Mouse (Mus musculus) stomach, embryonic 16.5 days (tissue): ENCODE measurements at regions not wholly inside any gene's neighbourhood (a gene's known extent, or its start where the extent isn't known, plus 50 kb on each side); places are given as distances from the start of the nearest gene placed in this dataset.
A peak's percentile ranks its signal among the peaks of the same experiment; 100 is the strongest.

Experiments used
- ATAC-seq: fragments of 200-750 bp; cut with Nextera tagmentation; 2 replicates; pipeline ENCODE4 v1.8.0; 2017; ENCODE audit warnings: moderate number of reproducible peaks, moderate TSS enrichment; ENCODE audit not compliant: insufficient read depth, low FRiP score
- H3K27ac ChIP-seq: fragments of 300-500 bp; sonication (generic); 2 replicates; pipeline ENCODE4 v1.5.1; 2014; ENCODE audit warnings: low read length
- H3K27me3 ChIP-seq: fragments of 300-500 bp; sonication (generic); 2 replicates; pipeline ENCODE4 v1.6.1; 2014; ENCODE audit warnings: low read length, control low read depth, mixed read lengths; ENCODE audit not compliant: control insufficient read depth, insufficient read depth
- H3K36me3 ChIP-seq: fragments of 300-500 bp; sonication (generic); 2 replicates; pipeline ENCODE4 v1.6.1; 2014; ENCODE audit warnings: low read length; ENCODE audit not compliant: control insufficient read depth, insufficient read depth
- H3K4me1 ChIP-seq: fragments of 300-500 bp; sonication (generic); 2 replicates; pipeline ENCODE4 v1.6.1; 2014; ENCODE audit warnings: low read length, control low read depth, mixed read lengths; ENCODE audit not compliant: control insufficient read depth, insufficient read depth
- H3K4me2 ChIP-seq: fragments of 300-500 bp; sonication (generic); 2 replicates; pipeline ENCODE4 v1.6.1; 2014; ENCODE audit warnings: low read depth, low read length, mixed read lengths
- H3K4me3 ChIP-seq: fragments of 300-500 bp; sonication (generic); replicated peaks from 2 replicates; pipeline ENCODE4 v1.5.1; 2014; ENCODE audit warnings: mild to moderate bottlenecking, low read length
- H3K9ac ChIP-seq: fragments of 300-500 bp; sonication (generic); 2 replicates; pipeline ENCODE4 v1.6.1; 2014; ENCODE audit warnings: low read length
- H3K9me3 ChIP-seq: fragments of 300-500 bp; sonication (generic); replicated peaks from 2 replicates; pipeline ENCODE4 v1.6.1; 2016; ENCODE audit warnings: low read length, control low read depth; ENCODE audit not compliant: control insufficient read depth
- WGBS: fragments of 180-500 bp; shearing (Covaris S2); extraction: QIAGEN DNeasy Blood & Tissue Kit; methylation state at CpG from one replicate; pipeline ENCODE4 v1.1.7; 2014; 5-methylcytosine and 5-hydroxymethylcytosine counted together

DNA sequence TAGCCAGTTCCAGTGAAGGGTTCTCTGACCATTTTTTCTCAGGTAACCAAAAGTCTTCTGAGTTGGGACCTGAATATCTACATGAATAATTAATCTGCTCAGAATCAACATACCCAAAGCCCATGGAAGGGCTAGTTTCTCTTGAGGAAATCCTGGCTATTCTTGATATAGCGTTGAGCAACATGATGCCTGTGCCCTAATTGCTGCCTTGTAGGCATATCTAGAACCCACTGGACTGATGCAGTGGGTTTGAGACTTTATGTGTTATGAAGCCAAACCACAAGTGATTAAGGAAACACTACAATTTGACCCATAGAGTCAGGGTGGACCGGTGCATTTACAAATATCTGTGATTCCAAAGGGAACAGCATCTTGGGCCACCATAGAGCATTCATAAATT, 114.3 kb upstream of the Spred1 start:
- no peak for ATAC-seq
- H3K9ac ChIP-seq = no peak overlapping the region
- no peaks in the 10 kb centered on the region for H3K27me3 ChIP-seq
- no peak overlapping the region for H3K27ac ChIP-seq
- H3K4me2 ChIP-seq = no peak overlapping the region
- H3K36me3 ChIP-seq = no peaks in the 10 kb centered on the region
- 92% methylated on average over 2 of the region's 2 CpGs for WGBS
- no peak overlapping the region for H3K4me3 ChIP-seq
- no peaks in the 10 kb centered on the region for H3K9me3 ChIP-seq
- no peaks in the 10 kb centered on the region for H3K4me1 ChIP-seq

DNA sequence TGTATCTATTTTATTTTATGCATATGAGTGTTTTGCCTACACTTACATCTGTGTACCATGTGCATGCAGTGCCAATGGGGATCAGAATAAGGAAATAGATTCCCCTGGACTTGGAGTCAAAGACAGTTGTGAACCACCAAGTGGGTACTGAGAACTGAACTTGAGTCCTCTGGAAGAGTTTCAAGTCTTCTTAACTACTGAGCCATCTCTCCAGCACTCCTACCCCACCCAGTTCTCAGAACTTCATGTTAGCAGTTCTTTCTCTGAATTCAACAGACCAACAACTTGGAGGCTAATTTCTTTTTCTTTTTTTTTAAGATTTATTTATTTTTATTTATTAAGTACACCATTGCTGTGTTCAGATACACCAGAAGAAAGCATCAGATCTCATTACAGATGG, 112.3 kb upstream of the Spred1 start:
- Histone ChIP-seq H3K4me1 (no peaks in the 10 kb centered on the region), H3K27ac (no peak overlapping the region), H3K27me3 (no peaks in the 10 kb centered on the region), H3K4me3 (no peak overlapping the region), H3K9me3 (no peaks in the 10 kb centered on the region), H3K36me3 (no peaks in the 10 kb centered on the region), H3K4me2 (no peak overlapping the region), H3K9ac (no peak overlapping the region)
- ATAC-seq = no peak

DNA sequence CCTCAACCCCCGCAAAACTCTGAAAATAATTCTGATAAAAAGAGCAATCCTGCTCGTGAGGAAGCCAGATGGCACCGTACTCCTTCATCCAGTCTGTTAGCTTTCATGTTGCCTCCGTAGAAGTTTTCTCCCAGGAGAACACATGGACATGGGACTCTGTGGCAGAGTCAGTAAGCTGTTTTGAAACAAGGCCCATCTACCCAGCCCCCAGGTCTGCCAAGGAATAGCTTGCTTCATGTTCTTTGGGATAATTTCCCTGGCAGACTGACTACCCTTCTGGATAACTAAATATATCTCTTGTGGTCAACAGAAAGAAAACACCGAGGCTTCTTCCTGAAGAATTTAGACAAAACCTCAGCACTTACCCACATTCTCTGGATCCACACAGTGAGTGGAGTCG, 111.2 kb upstream of the Spred1 start:
- Histone ChIP-seq H3K4me2 (no peak overlapping the region), H3K4me1 (no peaks in the 10 kb centered on the region), H3K27me3 (no peaks in the 10 kb centered on the region), H3K9me3 (no peaks in the 10 kb centered on the region), H3K9ac (no peak overlapping the region), H3K4me3 (no peak overlapping the region), H3K27ac (no peak overlapping the region), H3K36me3 (no peaks in the 10 kb centered on the region)
- no peak for ATAC-seq
- WGBS = 83% methylated on average over 6 of the region's 6 CpGs

DNA sequence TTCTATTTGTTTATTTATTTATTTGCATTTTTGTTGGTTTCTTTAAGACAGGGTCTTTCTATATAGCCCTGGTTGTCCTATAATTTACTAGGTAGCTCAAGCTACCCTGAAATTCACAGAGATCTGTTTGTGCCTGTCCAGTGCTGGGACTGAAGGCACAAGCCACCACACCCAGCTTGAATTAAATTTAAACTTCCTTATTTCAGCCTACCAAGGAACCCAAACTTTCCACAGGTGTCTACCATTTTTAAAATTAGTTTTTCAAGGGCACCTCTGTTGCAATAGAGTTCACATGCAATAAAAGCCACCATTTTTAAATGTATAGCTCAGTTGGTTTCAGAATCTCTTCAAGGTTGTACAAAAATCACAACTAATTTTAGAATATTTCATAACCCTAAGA, 110.2 kb upstream of the Spred1 start:
- ATAC-seq = no peak
- Histone ChIP-seq H3K9ac (no peak overlapping the region), H3K27me3 (no peaks in the 10 kb centered on the region), H3K27ac (no peak overlapping the region), H3K4me2 (no peak overlapping the region), H3K9me3 (no peaks in the 10 kb centered on the region), H3K36me3 (no peaks in the 10 kb centered on the region), H3K4me1 (no peaks in the 10 kb centered on the region), H3K4me3 (no peak overlapping the region)

DNA sequence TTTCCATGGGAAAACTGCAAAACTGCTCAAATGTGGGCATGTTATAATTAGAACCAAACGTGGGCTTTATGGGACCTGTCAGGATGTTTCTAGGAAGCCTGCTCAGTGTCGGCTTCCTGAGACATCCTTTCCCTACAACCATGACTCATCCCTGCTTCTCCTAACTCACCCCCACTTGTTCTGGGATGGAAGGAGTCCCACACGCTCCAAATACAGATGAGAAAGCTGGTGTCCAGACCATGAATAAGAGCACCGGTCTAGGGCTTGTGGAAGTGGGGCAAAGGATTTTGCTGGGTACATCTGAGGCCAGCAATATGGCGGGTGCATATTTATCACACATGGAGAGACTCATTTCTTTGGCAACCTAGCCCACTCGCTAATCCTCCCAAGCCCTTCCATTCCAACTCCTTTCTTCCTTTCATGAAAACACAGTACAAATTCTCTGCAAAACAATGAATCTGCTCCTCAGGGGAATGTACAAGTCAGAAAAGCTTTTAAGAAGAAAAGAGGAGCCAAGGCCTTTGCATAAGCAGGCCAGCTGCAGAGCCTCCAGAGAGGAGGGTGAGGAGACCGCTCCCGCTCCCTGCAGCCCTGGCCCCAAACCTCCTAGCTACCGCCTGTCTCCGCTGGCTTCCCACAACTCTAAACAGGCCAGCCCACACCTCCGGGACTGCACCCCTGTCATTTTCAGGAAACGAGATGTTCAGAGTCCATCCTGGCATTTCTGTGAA, 103.1 kb upstream of the Spred1 start:
- Histone ChIP-seq H3K27ac (peak overlapping the region; percentile 82), H3K9me3 (no peaks in the 10 kb centered on the region), H3K36me3 (no peaks in the 10 kb centered on the region), H3K4me3 (no peak overlapping the region), H3K4me1 (peaks cover 21% of the 10 kb centered on the region), H3K9ac (0 out of 2 replicates have a peak overlapping the region, but pooled peaks have one; percentile 33), H3K27me3 (no peaks in the 10 kb centered on the region), H3K4me2 (no peak overlapping the region)
- peak; percentile 68; the same call in 1 of the 2 replicates for ATAC-seq
- WGBS = 44% methylated on average over 12 of the region's 12 CpGs

DNA sequence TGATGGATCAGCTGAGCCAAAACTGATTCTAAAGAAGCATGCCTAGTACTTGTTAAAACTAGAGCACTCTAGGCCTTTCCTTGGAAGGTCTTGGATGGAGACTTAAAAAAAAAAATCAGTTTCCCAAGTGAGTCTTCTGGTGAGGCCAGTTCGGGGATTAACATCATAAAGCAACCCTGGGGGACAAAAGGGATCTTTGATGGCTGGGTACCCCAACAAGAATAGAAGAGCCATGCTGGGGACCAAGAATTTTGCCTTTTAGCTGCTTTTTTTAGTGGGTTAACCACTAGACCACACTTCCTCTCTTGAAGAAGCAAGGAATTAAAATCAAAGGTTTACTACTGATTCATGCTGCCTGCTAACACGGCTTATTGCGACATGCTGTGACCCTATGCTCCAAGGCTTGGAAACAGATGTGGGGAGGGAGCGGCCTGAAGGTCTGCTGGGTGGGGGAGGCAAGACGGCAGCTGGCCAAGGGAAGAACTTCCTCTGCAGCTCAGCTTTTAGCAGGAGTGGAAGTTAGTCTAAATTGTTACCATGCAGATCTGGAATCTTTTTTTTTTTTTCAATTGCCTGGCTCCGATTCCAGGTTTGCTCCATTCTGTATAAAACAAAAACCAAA, 102.1 kb upstream of the Spred1 start:
- H3K9ac ChIP-seq = no peak overlapping the region
- H3K4me2 ChIP-seq = no peak overlapping the region
- H3K27me3 ChIP-seq = no peaks in the 10 kb centered on the region
- H3K27ac ChIP-seq = peak overlapping the region; percentile 82
- H3K4me1 ChIP-seq = peaks cover 21% of the 10 kb centered on the region
- no peaks in the 10 kb centered on the region for H3K9me3 ChIP-seq
- no peaks in the 10 kb centered on the region for H3K36me3 ChIP-seq
- no peak overlapping the region for H3K4me3 ChIP-seq
- 29% methylated on average over 6 of the region's 6 CpGs for WGBS
- peak; percentile 77; the same call in 1 of the 2 replicates for ATAC-seq

DNA sequence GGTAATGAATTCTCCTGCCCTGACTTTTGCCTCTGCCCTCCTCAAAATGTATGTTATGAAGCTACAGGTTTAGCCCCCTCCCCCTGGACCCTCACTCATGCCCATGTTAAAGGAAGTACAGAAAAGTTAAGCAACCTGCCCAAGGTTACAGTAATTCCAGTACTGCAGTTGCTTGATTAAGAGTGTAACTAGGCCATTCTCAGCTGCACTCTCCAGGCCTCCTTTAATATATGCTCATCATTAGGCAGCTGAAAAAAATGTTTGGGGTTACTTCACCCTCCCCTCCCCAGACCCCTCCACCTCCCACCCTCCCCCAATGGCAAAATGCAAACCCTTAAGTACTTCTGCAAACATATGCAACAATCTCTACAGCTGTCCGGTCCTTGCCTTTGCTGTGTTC, 101.6 kb upstream of the Spred1 start:
- H3K9me3 ChIP-seq = no peaks in the 10 kb centered on the region
- H3K27me3 ChIP-seq = no peaks in the 10 kb centered on the region
- H3K9ac ChIP-seq = no peak overlapping the region
- ATAC-seq = no peak
- H3K27ac ChIP-seq = peak overlapping the region; percentile 73; the same call in 1 of the 2 replicates
- WGBS = 57% methylated on average over 1 of the region's 1 CpGs
- no peak overlapping the region for H3K4me2 ChIP-seq
- no peak overlapping the region for H3K4me3 ChIP-seq
- H3K36me3 ChIP-seq = no peaks in the 10 kb centered on the region
- peaks cover 21% of the 10 kb centered on the region for H3K4me1 ChIP-seq

DNA sequence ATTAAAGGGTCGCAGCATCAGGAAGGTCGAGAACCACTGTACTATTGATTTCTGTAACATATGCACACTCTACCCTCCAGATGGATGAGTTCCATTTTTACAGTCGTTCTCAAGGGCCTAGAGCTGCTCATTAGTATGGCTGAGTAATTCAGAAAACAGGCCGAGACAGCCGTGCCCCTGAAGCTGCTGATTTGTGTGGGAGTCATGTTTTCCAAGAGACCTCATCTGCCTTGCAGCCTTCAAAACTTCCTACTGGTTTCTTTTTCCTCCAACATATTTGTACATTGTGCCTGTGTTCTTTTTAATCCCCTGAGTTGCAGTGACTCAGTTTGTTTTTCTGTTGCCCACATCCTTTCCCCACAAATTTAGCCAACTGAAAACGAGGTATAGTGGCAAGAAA, 99.4 kb upstream of the Spred1 start:
- no peaks in the 10 kb centered on the region for H3K9me3 ChIP-seq
- no peak for ATAC-seq
- 56% methylated on average over 5 of the region's 6 CpGs for WGBS

DNA sequence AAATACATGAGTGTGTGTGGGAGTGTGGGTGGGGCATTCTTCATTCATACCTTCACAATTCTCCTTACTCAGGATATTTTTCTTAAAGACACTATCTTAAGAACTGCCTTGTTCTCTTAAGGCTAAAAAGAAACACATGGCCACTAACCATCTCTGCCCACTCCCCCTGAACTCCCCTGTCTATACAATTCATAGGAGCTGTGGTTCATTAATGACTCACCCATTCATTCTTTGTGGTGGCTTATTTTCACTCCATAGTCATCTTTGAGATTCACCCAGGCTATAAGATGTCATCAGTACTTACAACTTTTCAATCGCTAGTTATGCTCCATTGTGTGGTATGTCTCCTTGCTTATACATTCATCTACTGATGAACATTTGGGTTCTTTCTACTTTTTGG, 97.7 kb upstream of the Spred1 start:
- 96% methylated on average over 1 of the region's 1 CpGs for WGBS
- H3K4me1 ChIP-seq = peaks cover 12% of the 10 kb centered on the region; the same call in 1 of the 2 replicates

More for the DNA sequence above, 99.4 kb upstream of the Spred1 start:
- no peak overlapping the region for H3K27ac ChIP-seq
- H3K36me3 ChIP-seq = no peaks in the 10 kb centered on the region
- H3K27me3 ChIP-seq = no peaks in the 10 kb centered on the region
- peaks cover 21% of the 10 kb centered on the region for H3K4me1 ChIP-seq
- H3K4me3 ChIP-seq = no peak overlapping the region
- H3K9ac ChIP-seq = no peak overlapping the region
- no peak overlapping the region for H3K4me2 ChIP-seq

More for the DNA sequence above, 97.7 kb upstream of the Spred1 start:
- no peak overlapping the region for H3K27ac ChIP-seq
- no peak overlapping the region for H3K4me2 ChIP-seq
- no peak for ATAC-seq
- no peaks in the 10 kb centered on the region for H3K36me3 ChIP-seq
- H3K27me3 ChIP-seq = no peaks in the 10 kb centered on the region
- no peak overlapping the region for H3K9ac ChIP-seq
- no peaks in the 10 kb centered on the region for H3K9me3 ChIP-seq
- no peak overlapping the region for H3K4me3 ChIP-seq
